Mouse (Mus musculus): ENCODE measurements around the gene Mospd3. TPM values are rescaled to one million over a fixed set of nuclear protein-coding genes. Genes with fewer than 3 reads are reported as not detected.

Mospd3 gene
- polyA plus RNA-seq, 1 experiment, result 20.3 TPM

DNA sequence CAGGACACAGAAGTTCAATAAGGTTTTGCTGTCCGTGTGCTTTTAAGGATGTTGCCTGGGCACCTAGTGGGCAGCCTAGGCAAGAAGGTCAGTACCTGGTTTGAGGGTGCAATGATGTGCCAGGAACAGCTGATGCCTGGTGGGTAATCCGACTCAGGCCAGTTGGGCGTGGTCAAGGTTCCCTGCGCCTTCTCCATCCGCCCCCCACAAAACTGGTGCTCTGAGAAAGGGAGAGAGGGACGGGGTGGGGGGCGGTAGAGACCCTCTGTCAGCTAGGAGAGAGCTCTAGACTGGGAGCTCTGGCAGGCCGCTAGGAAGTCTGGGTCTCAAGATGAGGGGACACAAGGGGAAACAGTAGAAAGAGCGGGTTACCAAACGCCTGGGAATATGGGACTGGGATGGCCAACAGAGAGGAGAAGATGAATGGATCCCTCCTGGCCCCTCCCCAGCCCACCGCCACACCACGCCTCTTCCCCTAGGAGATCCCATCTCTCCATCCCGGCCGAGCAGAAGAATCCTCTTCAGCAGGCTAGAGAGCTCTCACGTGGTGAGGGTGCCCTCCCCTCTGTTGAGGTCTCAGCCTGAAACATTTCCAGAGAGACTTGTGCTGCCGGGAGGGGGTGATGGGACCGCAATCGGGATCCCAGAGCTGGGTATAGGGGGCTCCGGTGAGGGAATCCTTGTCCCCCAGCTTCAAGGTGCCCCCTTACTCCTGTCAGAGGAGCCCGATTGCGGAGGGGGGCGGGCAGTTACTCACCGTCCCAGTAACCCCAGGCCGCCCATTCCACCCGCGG is 7.2 kb upstream of the Mospd3 start:
- Histone ChIP-seq H3K27me3 (ENCODE audit: control insufficient read depth, insufficient read depth, low read length, poor library complexity, severe bottlenecking) (no peaks in the 10 kb centered on the region), H3K9me3 (replicated peaks; ENCODE audit: control insufficient read depth, insufficient read depth, low read length, poor library complexity, severe bottlenecking) (no peaks in the 10 kb centered on the region), H3K4me1 (ENCODE audit: control insufficient read depth, insufficient read depth, low read length) (peaks cover 10% of the 10 kb centered on the region), H3K9ac (ENCODE audit: low read depth, poor library complexity, severe bottlenecking) (peak overlapping the region; percentile 62), H3K27ac (ENCODE audit: insufficient read depth, low read length) (peak overlapping the region; percentile 44), H3K4me3 (ENCODE audit: low read depth, low read length) (peak overlapping the region; percentile 48), H3K36me3 (ENCODE audit: control insufficient read depth, insufficient read depth, low read length, poor library complexity, severe bottlenecking) (peaks cover 10% of the 10 kb centered on the region)
- 0 out of 2 replicates have a peak, but pooled peaks have one; percentile 10 for TF ChIP-seq EP300 (IDR thresholded peaks at IDR 0.05; ENCODE audit: insufficient read depth, low read depth, low read length)
- no peak for TF ChIP-seq POLR2A (IDR thresholded peaks at IDR 0.05; ENCODE audit: insufficient read depth, low read length)

DNA sequence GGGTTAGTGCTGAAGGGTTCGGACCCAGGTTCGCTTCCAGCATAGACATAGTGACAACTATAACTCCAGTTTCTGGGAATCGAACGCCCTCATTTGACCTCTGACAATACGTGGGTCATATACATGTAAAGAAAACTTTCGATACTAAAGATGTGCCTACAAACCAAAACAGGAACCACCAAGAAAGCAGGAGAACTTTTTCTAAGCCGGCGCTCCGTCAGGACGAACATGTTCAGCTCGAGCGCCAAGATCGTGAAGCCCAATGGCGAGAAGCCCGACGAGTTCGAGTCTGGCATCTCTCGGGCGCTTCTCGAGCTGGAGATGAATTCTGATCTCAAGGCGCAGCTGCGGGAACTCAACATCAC is 489 bp upstream of the Mospd3 start:
- H3K27ac ChIP-seq (ENCODE audit: insufficient read depth, low read length), result peak overlapping the region; percentile 77
- H3K9ac ChIP-seq (ENCODE audit: low read depth, poor library complexity, severe bottlenecking), result peak overlapping the region; percentile 90
- peaks cover 11% of the 10 kb centered on the region for H3K36me3 ChIP-seq (ENCODE audit: control insufficient read depth, insufficient read depth, low read length, poor library complexity, severe bottlenecking)
- peaks cover 5% of the 10 kb centered on the region for H3K4me1 ChIP-seq (ENCODE audit: control insufficient read depth, insufficient read depth, low read length)
- peak overlapping the region; percentile 83 for H3K4me3 ChIP-seq (ENCODE audit: low read depth, low read length)
- H3K27me3 ChIP-seq (ENCODE audit: control insufficient read depth, insufficient read depth, low read length, poor library complexity, severe bottlenecking), result no peaks in the 10 kb centered on the region
- TF ChIP-seq CTCF (IDR thresholded peaks at IDR 0.05; ENCODE audit: low read depth, low read length) (no peak), POLR2A (IDR thresholded peaks at IDR 0.05; ENCODE audit: insufficient read depth, low read length) (no peak), EP300 (IDR thresholded peaks at IDR 0.05; ENCODE audit: insufficient read depth, low read depth, low read length) (no peak)
- H3K9me3 ChIP-seq (replicated peaks; ENCODE audit: control insufficient read depth, insufficient read depth, low read length, poor library complexity, severe bottlenecking), result no peaks in the 10 kb centered on the region

DNA sequence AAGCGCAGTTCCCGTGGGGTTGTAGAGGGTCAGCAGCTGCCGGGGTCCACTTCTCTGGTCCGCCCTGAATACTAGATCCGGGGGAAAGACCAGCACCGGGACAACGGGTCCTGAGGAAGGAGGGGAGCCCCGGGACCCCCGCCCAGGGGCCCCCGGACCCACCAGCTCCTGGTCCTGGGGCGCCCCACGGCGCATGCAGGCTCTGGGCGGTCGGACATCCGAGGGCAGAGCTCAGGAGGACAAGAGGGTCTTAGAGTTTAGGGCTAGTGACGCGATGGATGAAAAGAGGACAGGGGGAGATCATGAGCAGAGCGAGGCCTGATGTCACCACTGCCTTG is 608 bp downstream of the Mospd3 start:
- H3K4me1 ChIP-seq (ENCODE audit: control insufficient read depth, insufficient read depth, low read length), result peaks cover 5% of the 10 kb centered on the region
- H3K9ac ChIP-seq (ENCODE audit: low read depth, poor library complexity, severe bottlenecking), result peak overlapping the region; percentile 73
- peaks cover 4% of the 10 kb centered on the region; the same call in 1 of the 2 replicates for H3K36me3 ChIP-seq (ENCODE audit: control insufficient read depth, insufficient read depth, low read length, poor library complexity, severe bottlenecking)
- H3K9me3 ChIP-seq (replicated peaks; ENCODE audit: control insufficient read depth, insufficient read depth, low read length, poor library complexity, severe bottlenecking), result no peaks in the 10 kb centered on the region
- H3K27ac ChIP-seq (ENCODE audit: insufficient read depth, low read length), result no peak overlapping the region
- no peak for TF ChIP-seq CTCF (IDR thresholded peaks at IDR 0.05; ENCODE audit: low read depth, low read length)
- TF ChIP-seq EP300 (IDR thresholded peaks at IDR 0.05; ENCODE audit: insufficient read depth, low read depth, low read length), result 0 out of 2 replicates have a peak, but pooled peaks have one; percentile 14
- TF ChIP-seq POLR2A (IDR thresholded peaks at IDR 0.05; ENCODE audit: insufficient read depth, low read length), result peak; percentile 40
- peak overlapping the region; percentile 98 for H3K4me3 ChIP-seq (ENCODE audit: low read depth, low read length)
- no peaks in the 10 kb centered on the region for H3K27me3 ChIP-seq (ENCODE audit: control insufficient read depth, insufficient read depth, low read length, poor library complexity, severe bottlenecking)

DNA sequence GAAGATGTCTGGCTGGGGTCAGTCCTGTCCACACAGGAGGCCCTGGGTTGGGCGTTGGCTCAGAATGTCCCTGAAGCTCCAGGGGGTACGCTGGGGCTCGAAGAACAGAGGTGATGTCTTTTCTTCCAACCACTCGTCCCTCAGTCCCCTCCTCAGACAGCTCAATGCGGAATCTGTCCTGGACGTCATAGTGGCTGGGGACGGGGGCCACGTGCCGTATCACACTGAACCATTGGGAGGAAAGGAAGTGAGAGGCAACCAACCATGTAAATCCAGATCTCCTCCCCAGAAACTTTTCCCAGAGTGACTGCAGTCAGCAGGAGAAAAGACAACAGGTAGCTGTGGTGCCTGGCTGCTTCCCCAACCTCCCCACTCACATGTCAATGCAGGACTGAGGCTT is 1.3 kb downstream of the Mospd3 start:
- Histone ChIP-seq H3K9me3 (replicated peaks; ENCODE audit: control insufficient read depth, insufficient read depth, low read length, poor library complexity, severe bottlenecking) (no peaks in the 10 kb centered on the region), H3K36me3 (ENCODE audit: control insufficient read depth, insufficient read depth, low read length, poor library complexity, severe bottlenecking) (peaks cover 3% of the 10 kb centered on the region; the same call in 1 of the 2 replicates), H3K9ac (ENCODE audit: low read depth, poor library complexity, severe bottlenecking) (peak overlapping the region; percentile 73), H3K27me3 (ENCODE audit: control insufficient read depth, insufficient read depth, low read length, poor library complexity, severe bottlenecking) (no peaks in the 10 kb centered on the region), H3K4me3 (ENCODE audit: low read depth, low read length) (peak overlapping the region; percentile 98), H3K27ac (ENCODE audit: insufficient read depth, low read length) (no peak overlapping the region), H3K4me1 (ENCODE audit: control insufficient read depth, insufficient read depth, low read length) (peaks cover 5% of the 10 kb centered on the region)
- no peak for TF ChIP-seq POLR2A (IDR thresholded peaks at IDR 0.05; ENCODE audit: insufficient read depth, low read length)
- no peak for TF ChIP-seq EP300 (IDR thresholded peaks at IDR 0.05; ENCODE audit: insufficient read depth, low read depth, low read length)
- TF ChIP-seq CTCF (IDR thresholded peaks at IDR 0.05; ENCODE audit: low read depth, low read length), result no peak

DNA sequence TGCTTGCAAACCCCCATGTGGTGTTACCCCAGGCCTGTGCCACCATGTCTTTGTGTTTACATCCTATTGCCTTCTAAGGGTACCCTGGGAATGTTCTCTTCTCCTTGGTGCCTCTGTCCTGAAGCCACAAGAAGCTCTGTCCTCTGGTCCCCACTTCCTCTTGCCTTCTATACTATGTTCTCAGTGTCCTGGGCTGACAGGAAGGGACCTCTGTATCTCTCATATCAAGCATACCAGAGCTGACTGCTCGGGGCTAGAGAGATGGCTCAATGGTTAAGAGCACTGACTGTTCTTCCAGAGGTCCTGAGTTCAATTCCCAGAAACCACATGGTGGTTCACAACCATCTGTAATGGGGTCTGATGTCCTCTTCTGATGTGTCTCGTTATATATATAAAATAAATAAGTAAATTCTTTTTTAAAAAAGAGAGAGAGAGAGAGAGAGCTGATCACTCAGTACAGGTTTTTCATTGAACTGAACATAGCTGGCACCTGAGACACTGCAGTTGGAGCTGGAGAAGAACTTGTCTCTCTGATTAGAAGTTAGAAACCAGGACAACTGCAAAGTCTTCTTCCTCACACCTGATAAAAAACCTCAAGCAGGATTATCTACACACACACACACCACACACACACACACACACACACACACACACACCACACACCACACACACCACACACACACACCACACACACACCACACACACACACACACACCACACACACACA is 2.6 kb downstream of the Mospd3 start:
- Histone ChIP-seq H3K4me3 (ENCODE audit: low read depth, low read length) (peak overlapping the region; percentile 98; the same call in 1 of the 2 replicates), H3K9ac (ENCODE audit: low read depth, poor library complexity, severe bottlenecking) (peak overlapping the region; percentile 88)

DNA sequence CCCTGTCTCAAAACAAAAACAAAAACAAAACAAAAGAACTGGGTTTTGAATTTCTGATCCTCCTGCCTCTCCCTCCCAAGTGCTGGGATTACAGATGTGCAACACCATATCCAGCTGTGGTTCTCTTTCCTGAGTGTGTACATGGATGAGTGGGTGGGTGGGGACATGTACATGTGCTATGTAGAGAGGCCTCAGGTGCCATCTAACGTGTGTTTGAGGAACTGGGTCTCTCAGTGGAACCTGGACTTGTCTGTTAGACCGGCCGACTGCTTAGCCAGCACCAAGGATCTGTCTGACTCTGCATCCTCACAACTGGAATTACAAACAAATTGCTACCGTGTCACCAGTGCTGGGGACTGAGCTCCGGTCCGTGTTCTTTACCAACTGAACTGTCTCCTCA is 3.2 kb downstream of the Mospd3 start:
- TF ChIP-seq EP300 (IDR thresholded peaks at IDR 0.05; ENCODE audit: insufficient read depth, low read depth, low read length), result no peak
- no peak for TF ChIP-seq CTCF (IDR thresholded peaks at IDR 0.05; ENCODE audit: low read depth, low read length)
- no peak for TF ChIP-seq POLR2A (IDR thresholded peaks at IDR 0.05; ENCODE audit: insufficient read depth, low read length)
- Histone ChIP-seq H3K27ac (ENCODE audit: insufficient read depth, low read length) (peak overlapping the region; percentile 22), H3K9me3 (replicated peaks; ENCODE audit: control insufficient read depth, insufficient read depth, low read length, poor library complexity, severe bottlenecking) (no peaks in the 10 kb centered on the region), H3K9ac (ENCODE audit: low read depth, poor library complexity, severe bottlenecking) (peak overlapping the region; percentile 88), H3K36me3 (ENCODE audit: control insufficient read depth, insufficient read depth, low read length, poor library complexity, severe bottlenecking) (no peaks in the 10 kb centered on the region), H3K4me1 (ENCODE audit: control insufficient read depth, insufficient read depth, low read length) (peaks cover 5% of the 10 kb centered on the region), H3K27me3 (ENCODE audit: control insufficient read depth, insufficient read depth, low read length, poor library complexity, severe bottlenecking) (no peaks in the 10 kb centered on the region), H3K4me3 (ENCODE audit: low read depth, low read length) (peak overlapping the region; percentile 98)

More for the DNA sequence above, 2.6 kb downstream of the Mospd3 start:
- Histone ChIP-seq H3K27me3 (ENCODE audit: control insufficient read depth, insufficient read depth, low read length, poor library complexity, severe bottlenecking) (no peaks in the 10 kb centered on the region), H3K4me1 (ENCODE audit: control insufficient read depth, insufficient read depth, low read length) (peaks cover 5% of the 10 kb centered on the region), H3K9me3 (replicated peaks; ENCODE audit: control insufficient read depth, insufficient read depth, low read length, poor library complexity, severe bottlenecking) (no peaks in the 10 kb centered on the region), H3K27ac (ENCODE audit: insufficient read depth, low read length) (peak overlapping the region; percentile 22), H3K36me3 (ENCODE audit: control insufficient read depth, insufficient read depth, low read length, poor library complexity, severe bottlenecking) (peaks cover 3% of the 10 kb centered on the region; the same call in 1 of the 2 replicates)
- TF ChIP-seq CTCF (IDR thresholded peaks at IDR 0.05; ENCODE audit: low read depth, low read length) (no peak), EP300 (IDR thresholded peaks at IDR 0.05; ENCODE audit: insufficient read depth, low read depth, low read length) (no peak)
